Mouse (Mus musculus) myocyte (in vitro differentiated cells): ENCODE measurements at regions not wholly inside any gene's neighbourhood (a gene's known extent, or its start where the extent isn't known, plus 50 kb on each side); places are given as distances from the start of the nearest gene placed in this dataset.

Experiments used
- H3K27me3 ChIP-seq: one replicate; pipeline ENCODE4 v1.6.1; 2011; ENCODE audit not compliant: control insufficient read depth, insufficient read depth, insufficient read length
- H3K36me3 ChIP-seq: one replicate; pipeline ENCODE4 v1.6.1; 2011; ENCODE audit not compliant: control insufficient read depth, insufficient read depth
- H3K4me2 ChIP-seq: one replicate; pipeline ENCODE4 v1.6.1; 2011; ENCODE audit warnings: low read depth, control low read depth
- H3K4me3 ChIP-seq: one replicate; pipeline ENCODE4 v1.5.1; 2011; ENCODE audit warnings: mild to moderate bottlenecking, control low read depth, moderate library complexity
- H3K79me2 ChIP-seq: one replicate; pipeline ENCODE4 v1.6.1; 2011; ENCODE audit not compliant: control insufficient read depth, insufficient read depth
- H3ac ChIP-seq: one replicate; pipeline ENCODE4 v1.6.1; 2011; ENCODE audit not compliant: control insufficient read depth, insufficient read length
- CEBPB ChIP-seq: IDR thresholded peaks from 2 replicates; pipeline ENCODE4 v1.6.1; 2011; ENCODE audit warnings: mild to moderate bottlenecking, moderate library complexity; ENCODE audit not compliant: poor library complexity, insufficient read depth, severe bottlenecking
- MAX ChIP-seq: IDR thresholded peaks from one replicate; pipeline ENCODE4 v1.6.1; 2011; ENCODE audit warnings: low read depth, mild to moderate bottlenecking, control low read depth
- MYOD1 ChIP-seq, 3 experiments: IDR thresholded peaks; one replicate each; pipeline ENCODE4 v1.6.1; 2011; ENCODE audit warnings: control low read depth in 2 of 3, low read depth in 2 of 3, mild to moderate bottlenecking in 2 of 3, moderate library complexity in 1 of 3; ENCODE audit not compliant: insufficient read length in 2 of 3, control insufficient read depth in 1 of 3
- MYOG ChIP-seq, 3 experiments: IDR thresholded peaks; one replicate each; pipeline ENCODE4 v1.6.1; 2011; ENCODE audit warnings: control low read depth in 2 of 3, low read depth in 2 of 3, mild to moderate bottlenecking in 2 of 3; ENCODE audit not compliant: insufficient read length in 2 of 3, control insufficient read depth in 1 of 3, insufficient read depth in 1 of 3
- POLR2A ChIP-seq: IDR thresholded peaks from one replicate; pipeline ENCODE4 v1.6.1; 2011; ENCODE audit warnings: low read depth, mild to moderate bottlenecking, control low read depth, moderate library complexity; ENCODE audit not compliant: insufficient read length
- SRF ChIP-seq: IDR thresholded peaks from one replicate; pipeline ENCODE4 v1.6.1; 2011; ENCODE audit warnings: low read depth; ENCODE audit not compliant: control insufficient read depth, insufficient read length
- TCF3 ChIP-seq: IDR thresholded peaks from one replicate; pipeline ENCODE4 v1.6.1; 2011; ENCODE audit warnings: low read depth, control low read depth; ENCODE audit not compliant: insufficient read length
- USF1 ChIP-seq: IDR thresholded peaks from one replicate; pipeline ENCODE4 v1.6.1; 2011; ENCODE audit warnings: low read depth, mild to moderate bottlenecking, control low read depth, moderate library complexity

- no peak for TF ChIP-seq MYOG (IDR thresholded peaks at IDR 0.05; ENCODE audit: control insufficient read depth in 1 of 3, insufficient read depth in 1 of 3, insufficient read length in 2 of 3, low read depth in 2 of 3)
- no peak for TF ChIP-seq POLR2A
- no peak for TF ChIP-seq USF1
- TF ChIP-seq MAX: no peak
- no peak for TF ChIP-seq SRF
- no peak for TF ChIP-seq MYOD1 (IDR thresholded peaks at IDR 0.05; ENCODE audit: control insufficient read depth in 1 of 3, insufficient read length in 2 of 3, low read depth in 2 of 3)
- TF ChIP-seq TCF3: no peak
- no peak for TF ChIP-seq CEBPB
- H3K4me2 ChIP-seq: no peak overlapping the region
- no peaks in the 10 kb centered on the region for H3K79me2 ChIP-seq
- H3ac ChIP-seq: no peak overlapping the region
- no peaks in the 10 kb centered on the region for H3K36me3 ChIP-seq
- H3K27me3 ChIP-seq: peaks cover 8% of the 10 kb centered on the region
- no peak overlapping the region for H3K4me3 ChIP-seq
These were observed 91.9 kb downstream of the Ehf start for GRCm38 (mm10) chr2:103211179-103211578.
